Mouse (Mus musculus): ENCODE results near the gene Trmt112. TPM values are rescaled to one million over a fixed set of nuclear protein-coding genes. Genes with fewer than 3 reads are reported as not detected.

The Trmt112 gene
- 167 and 169 TPM in 2 replicates for polyA plus RNA-seq (2014; fragmentation: Nextera tagmentation; extraction: Ambion mirVana)

DNA sequence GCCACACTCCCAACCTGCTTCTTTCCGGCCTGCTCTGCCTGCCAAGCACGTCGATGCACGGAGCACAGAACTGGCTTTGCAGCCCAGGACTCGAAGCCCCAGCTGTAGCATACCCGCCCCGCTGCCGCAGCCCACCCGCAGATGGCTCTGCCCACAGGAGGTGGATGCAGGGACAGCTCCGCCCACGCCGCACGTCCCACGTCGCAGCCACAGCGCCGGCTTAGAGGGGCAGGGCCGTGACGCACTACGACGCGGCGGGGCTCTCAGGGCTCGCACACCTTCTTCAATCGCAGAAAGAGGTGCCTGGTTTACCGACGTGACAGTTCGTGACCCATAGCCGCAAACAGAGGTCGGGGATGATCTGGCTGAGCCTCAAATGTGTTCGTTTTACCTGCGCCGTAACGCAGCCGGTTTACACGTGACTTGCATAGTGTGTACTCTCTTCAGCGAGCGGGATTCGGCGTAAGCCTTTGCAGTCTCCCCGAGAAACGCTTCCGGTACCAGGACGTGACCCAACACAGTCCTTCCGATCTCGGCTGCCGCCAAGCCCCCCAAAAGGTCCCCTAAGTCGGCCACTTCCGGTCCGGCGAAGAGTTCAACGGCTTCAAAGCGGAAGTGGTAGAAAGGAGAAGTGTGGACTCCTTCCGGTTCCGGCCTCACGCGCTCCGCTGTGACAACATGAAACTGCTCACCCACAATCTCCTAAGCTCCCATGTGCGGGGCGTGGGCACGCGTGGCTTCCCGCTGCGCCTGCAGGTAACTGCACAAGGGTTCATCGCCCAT lies at the start of gene Trmt112, which contains the start of gene Prdx5:
Trmt112 (plus strand) TSS at position 192 of the 783 bp plus-strand sequence.
Prdx5 (minus strand) TSS at position 600 of the 783 bp plus-strand sequence.
- H3K36me3 ChIP-seq (ENCODE audit: control insufficient read depth, insufficient read depth, low read length), result peaks cover 40% of the 10 kb centered on the region
- H3K27me3 ChIP-seq (replicated peaks; ENCODE audit: control insufficient read depth, insufficient read depth, low read length), result no peaks in the 10 kb centered on the region
- peak within 1 kb of the TSS; percentile 84 for H3K9ac ChIP-seq (ENCODE audit: low read depth, low read length)
- H3K4me1 ChIP-seq (replicated peaks; ENCODE audit: control insufficient read depth, insufficient read depth, low read length), result peaks cover 21% of the 10 kb centered on the region
- H3K4me3 ChIP-seq (ENCODE audit: low read depth, low read length), result peak within 1 kb of the TSS; percentile 77
- peak within 1 kb of the TSS; percentile 89 for H3K4me2 ChIP-seq
- H3K27ac ChIP-seq (ENCODE audit: low read depth, low read length), result peak within 1 kb of the TSS; percentile 99
- under 1% methylated on average over 65 of the region's 65 CpGs for WGBS
- DNase-seq (ENCODE audit: low spot score), result peak; percentile 89
- ATAC-seq (replicated peaks; ENCODE audit: low FRiP score), result peak; percentile 85
- H3K9me3 ChIP-seq (ENCODE audit: control insufficient read depth, low read length), result no peaks in the 10 kb centered on the region

- WGBS, result 82% methylated on average over 3 of the region's 3 CpGs
- Histone ChIP-seq H3K4me3 (ENCODE audit: low read depth, low read length) (no peak overlapping the region), H3K9me3 (ENCODE audit: control insufficient read depth, low read length) (no peaks in the 10 kb centered on the region), H3K27ac (ENCODE audit: low read depth, low read length) (no peak overlapping the region), H3K4me1 (replicated peaks; ENCODE audit: control insufficient read depth, insufficient read depth, low read length) (peaks cover 20% of the 10 kb centered on the region), H3K27me3 (replicated peaks; ENCODE audit: control insufficient read depth, insufficient read depth, low read length) (peaks cover 3% of the 10 kb centered on the region; the same call in 1 of the 2 replicates), H3K36me3 (ENCODE audit: control insufficient read depth, insufficient read depth, low read length) (no peaks in the 10 kb centered on the region), H3K4me2 (no peak overlapping the region), H3K9ac (ENCODE audit: low read depth, low read length) (no peak overlapping the region)
- DNase-seq (ENCODE audit: low spot score), result no peak
- no peak for ATAC-seq (replicated peaks; ENCODE audit: low FRiP score)
Observed at GRCm38 (mm10) chr19:6859971-6860370, 49.5 kb upstream of the Trmt112 start.

- no peaks in the 10 kb centered on the region; the same call in 1 of the 2 replicates for H3K27me3 ChIP-seq (replicated peaks; ENCODE audit: control insufficient read depth, insufficient read depth, low read length)
- no peak for DNase-seq (ENCODE audit: low spot score)
- no peak overlapping the region for H3K27ac ChIP-seq (ENCODE audit: low read depth, low read length)
- no peaks in the 10 kb centered on the region for H3K36me3 ChIP-seq (ENCODE audit: control insufficient read depth, insufficient read depth, low read length)
- no peaks in the 10 kb centered on the region for H3K9me3 ChIP-seq (ENCODE audit: control insufficient read depth, low read length)
- no peak overlapping the region for H3K9ac ChIP-seq (ENCODE audit: low read depth, low read length)
- no peak overlapping the region for H3K4me3 ChIP-seq (ENCODE audit: low read depth, low read length)
- H3K4me2 ChIP-seq, result no peak overlapping the region
- peaks cover 14% of the 10 kb centered on the region for H3K4me1 ChIP-seq (replicated peaks; ENCODE audit: control insufficient read depth, insufficient read depth, low read length)
- ATAC-seq (replicated peaks; ENCODE audit: low FRiP score), result no peak
- 50% methylated on average over 6 of the region's 6 CpGs for WGBS
Observed at GRCm38 (mm10) chr19:6860706-6861105, 48.8 kb upstream of the Trmt112 start.

DNA sequence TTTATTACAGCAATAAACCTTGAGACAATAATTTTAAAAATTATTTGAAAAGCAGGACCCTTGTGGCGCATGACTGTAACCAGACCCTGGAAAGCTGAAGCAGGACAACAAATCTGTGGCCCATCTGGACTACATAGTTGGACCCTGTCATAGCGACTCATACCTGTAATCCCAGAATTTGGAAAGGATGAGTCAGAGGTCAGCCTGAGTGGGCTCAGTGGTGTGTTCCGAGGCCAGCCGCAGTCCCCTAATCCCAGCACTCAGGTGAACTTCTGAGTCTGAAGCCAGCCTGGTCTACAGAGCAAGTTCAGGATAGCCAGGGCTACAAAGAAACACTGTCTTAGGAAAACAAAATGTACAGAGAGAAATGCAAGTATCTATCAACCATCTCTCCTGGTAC lies 48.0 kb upstream of the Trmt112 start:
- 83% methylated on average over 4 of the region's 4 CpGs for WGBS
- ATAC-seq (replicated peaks; ENCODE audit: low FRiP score), result no peak
- Histone ChIP-seq H3K27me3 (replicated peaks; ENCODE audit: control insufficient read depth, insufficient read depth, low read length) (no peaks in the 10 kb centered on the region), H3K9me3 (ENCODE audit: control insufficient read depth, low read length) (no peaks in the 10 kb centered on the region), H3K36me3 (ENCODE audit: control insufficient read depth, insufficient read depth, low read length) (no peaks in the 10 kb centered on the region), H3K4me3 (ENCODE audit: low read depth, low read length) (no peak overlapping the region), H3K9ac (ENCODE audit: low read depth, low read length) (no peak overlapping the region), H3K27ac (ENCODE audit: low read depth, low read length) (no peak overlapping the region), H3K4me1 (replicated peaks; ENCODE audit: control insufficient read depth, insufficient read depth, low read length) (peaks cover 7% of the 10 kb centered on the region), H3K4me2 (no peak overlapping the region)
- no peak for DNase-seq (ENCODE audit: low spot score)

GRCm38 (mm10) chr19:6869355-6869754 lies 40.1 kb upstream of the Trmt112 start:
- H3K27ac ChIP-seq (ENCODE audit: low read depth, low read length), result peak overlapping the region; percentile 62; the same call in 1 of the 2 replicates
- peak; percentile 55 for DNase-seq (ENCODE audit: low spot score)
- peak overlapping the region; percentile 63 for H3K9ac ChIP-seq (ENCODE audit: low read depth, low read length)
- H3K9me3 ChIP-seq (ENCODE audit: control insufficient read depth, low read length), result no peaks in the 10 kb centered on the region
- H3K27me3 ChIP-seq (replicated peaks; ENCODE audit: control insufficient read depth, insufficient read depth, low read length), result no peaks in the 10 kb centered on the region
- H3K4me2 ChIP-seq, result peak overlapping the region; percentile 74
- H3K4me1 ChIP-seq (replicated peaks; ENCODE audit: control insufficient read depth, insufficient read depth, low read length), result no peaks in the 10 kb centered on the region
- WGBS, result 6% methylated on average over 5 of the region's 5 CpGs
- peak; percentile 75 for ATAC-seq (replicated peaks; ENCODE audit: low FRiP score)
- H3K36me3 ChIP-seq (ENCODE audit: control insufficient read depth, insufficient read depth, low read length), result no peaks in the 10 kb centered on the region
- peak overlapping the region; percentile 37 for H3K4me3 ChIP-seq (ENCODE audit: low read depth, low read length)

DNA sequence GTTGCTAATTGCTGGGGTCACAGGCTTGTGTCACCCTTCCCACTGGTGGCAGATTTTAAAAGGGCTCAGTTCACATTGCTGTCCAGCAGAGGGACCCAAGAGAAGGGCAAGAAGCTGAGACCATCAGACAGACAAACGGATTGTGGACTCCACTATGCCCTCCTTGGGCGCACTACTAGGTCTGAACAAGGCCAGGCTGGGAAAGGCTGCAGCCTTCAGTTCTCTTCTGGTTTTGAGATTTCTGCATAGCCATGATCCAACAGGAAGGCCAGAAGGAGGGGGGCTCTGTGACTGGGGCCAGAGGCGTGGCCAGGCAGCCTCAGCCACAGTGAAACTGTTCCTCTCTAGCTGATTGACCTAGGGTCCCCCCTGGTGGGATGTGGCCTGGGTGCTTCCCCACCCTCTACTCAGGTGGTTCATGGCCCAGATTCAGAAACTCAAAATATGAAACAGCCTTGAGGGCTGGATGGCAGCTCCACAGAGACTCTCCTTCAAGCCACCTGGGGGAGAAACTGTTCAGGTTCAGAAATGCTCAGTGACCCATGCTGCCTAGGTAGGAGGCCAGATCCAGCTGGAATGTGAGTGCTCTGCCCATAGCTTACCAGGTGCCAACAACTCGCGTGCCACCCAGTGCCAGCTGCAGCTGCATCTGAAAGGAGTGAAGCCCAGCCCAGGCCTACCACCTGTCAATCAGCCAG lies 37.8 kb upstream of the Trmt112 start:
- DNase-seq (ENCODE audit: low spot score), result peak; percentile 36
- Histone ChIP-seq H3K9me3 (ENCODE audit: control insufficient read depth, low read length) (no peaks in the 10 kb centered on the region), H3K4me2 (peak overlapping the region; percentile 23; the same call in 1 of the 2 replicates), H3K4me3 (ENCODE audit: low read depth, low read length) (no peak overlapping the region), H3K36me3 (ENCODE audit: control insufficient read depth, insufficient read depth, low read length) (no peaks in the 10 kb centered on the region), H3K4me1 (replicated peaks; ENCODE audit: control insufficient read depth, insufficient read depth, low read length) (no peaks in the 10 kb centered on the region), H3K27ac (ENCODE audit: low read depth, low read length) (no peak overlapping the region), H3K9ac (ENCODE audit: low read depth, low read length) (no peak overlapping the region), H3K27me3 (replicated peaks; ENCODE audit: control insufficient read depth, insufficient read depth, low read length) (no peaks in the 10 kb centered on the region)
- WGBS, result 57% methylated on average over 5 of the region's 5 CpGs
- peak; percentile 60 for ATAC-seq (replicated peaks; ENCODE audit: low FRiP score)

- no peaks in the 10 kb centered on the region for H3K36me3 ChIP-seq (ENCODE audit: control insufficient read depth, insufficient read depth, low read length)
- H3K27ac ChIP-seq (ENCODE audit: low read depth, low read length), result no peak overlapping the region
- H3K9ac ChIP-seq (ENCODE audit: low read depth, low read length), result no peak overlapping the region
- no peak overlapping the region for H3K4me3 ChIP-seq (ENCODE audit: low read depth, low read length)
- no peaks in the 10 kb centered on the region for H3K9me3 ChIP-seq (ENCODE audit: control insufficient read depth, low read length)
- no peak overlapping the region for H3K4me2 ChIP-seq
- WGBS, result 63% methylated on average over 3 of the region's 3 CpGs
- DNase-seq (ENCODE audit: low spot score) (no peak), ATAC-seq (replicated peaks; ENCODE audit: low FRiP score) (no peak)
- H3K4me1 ChIP-seq (replicated peaks; ENCODE audit: control insufficient read depth, insufficient read depth, low read length), result no peaks in the 10 kb centered on the region
- H3K27me3 ChIP-seq (replicated peaks; ENCODE audit: control insufficient read depth, insufficient read depth, low read length), result no peaks in the 10 kb centered on the region
Observed at GRCm38 (mm10) chr19:6872701-6873100, 36.8 kb upstream of the Trmt112 start.

DNA sequence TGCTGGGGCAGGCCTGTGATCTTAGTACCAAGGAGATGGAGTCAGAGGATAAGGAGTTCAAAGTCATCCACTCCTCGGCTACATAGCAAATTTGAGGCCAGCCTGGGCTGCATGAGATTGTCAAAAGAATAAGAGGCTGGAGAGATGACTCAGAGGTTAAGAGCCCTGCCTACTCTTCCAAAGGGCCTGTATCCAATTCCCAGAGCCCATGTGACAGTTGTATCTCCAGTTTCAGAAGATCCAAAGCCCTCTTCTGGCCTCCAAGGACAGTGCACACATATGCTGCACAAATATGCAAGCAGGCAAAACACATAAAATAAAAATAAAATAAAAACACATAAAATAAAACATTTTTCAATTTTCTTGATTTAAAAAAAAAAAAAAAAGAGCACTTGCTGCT lies 35.2 kb upstream of the Trmt112 start:
- Histone ChIP-seq H3K27ac (ENCODE audit: low read depth, low read length) (no peak overlapping the region), H3K4me3 (ENCODE audit: low read depth, low read length) (no peak overlapping the region), H3K4me1 (replicated peaks; ENCODE audit: control insufficient read depth, insufficient read depth, low read length) (no peaks in the 10 kb centered on the region), H3K36me3 (ENCODE audit: control insufficient read depth, insufficient read depth, low read length) (no peaks in the 10 kb centered on the region), H3K4me2 (no peak overlapping the region), H3K27me3 (replicated peaks; ENCODE audit: control insufficient read depth, insufficient read depth, low read length) (no peaks in the 10 kb centered on the region), H3K9me3 (ENCODE audit: control insufficient read depth, low read length) (no peaks in the 10 kb centered on the region), H3K9ac (ENCODE audit: low read depth, low read length) (no peak overlapping the region)
- WGBS, result 47% methylated on average over 1 of the region's 1 CpGs
- DNase-seq (ENCODE audit: low spot score) (no peak), ATAC-seq (replicated peaks; ENCODE audit: low FRiP score) (no peak)
